Mouse (Mus musculus): ENCODE results near the gene Adamts8.

- TF ChIP-seq CTCF (IDR thresholded peaks at IDR 0.05 in 2 of 3, conservative IDR thresholded peaks at IDR 0.05 in 1 of 3; ENCODE audit: control insufficient read depth in 1 of 3, insufficient read depth in 1 of 3, low read depth in 2 of 3, low read length in 3 of 3, poor library complexity in 1 of 3, severe bottlenecking in 1 of 3) = no peak
- TF ChIP-seq CHD2 (IDR thresholded peaks at IDR 0.05; ENCODE audit: low read length) = no peak
- no peak for TF ChIP-seq EP300 (IDR thresholded peaks at IDR 0.05; ENCODE audit: low read depth in 1 of 2, low read length in 2 of 2)
- TF ChIP-seq POLR2A (IDR thresholded peaks at IDR 0.05; ENCODE audit: control insufficient read depth in 1 of 2, insufficient read depth in 1 of 2, low read depth in 1 of 2, low read length in 2 of 2, poor library complexity in 1 of 2) = no peak
These were observed 67.0 kb downstream of the Adamts8 start for GRCm38 (mm10) chr9:31009334-31009733.
